Mouse (Mus musculus): ENCODE measurements around the gene Leo1.
A peak's percentile ranks its signal among the peaks of the same experiment; 100 is the strongest.
"Not testable (repeated sequence)": the region's sequence is repeated elsewhere in the genome, so short reads cannot be mapped to it uniquely, and the experiment has no call there.

Gene Leo1

GRCm38 (mm10) chr9:75477212-75477611 lies 35.9 kb downstream of the Leo1 start:
- no peak for DNase-seq

- no peak for DNase-seq
Measured at GRCm38 (mm10) chr9:75479106-75479725, 37.9 kb downstream of the Leo1 start.

- DNase-seq, result no peak
Measured at GRCm38 (mm10) chr9:75480536-75481075, 39.3 kb downstream of the Leo1 start.

- DNase-seq, result no peak
Measured at GRCm38 (mm10) chr9:75485231-75485630, 43.9 kb downstream of the Leo1 start.

- not testable (repeated sequence) for DNase-seq
Measured at GRCm38 (mm10) chr9:75488255-75488654, 46.9 kb downstream of the Leo1 start.

GRCm38 (mm10) chr9:75494407-75495005 lies 53.2 kb downstream of the Leo1 start:
- no peak for DNase-seq

GRCm38 (mm10) chr9:75495945-75496344 lies 54.6 kb downstream of the Leo1 start:
- DNase-seq, result no peak

- DNase-seq, result no peak
Measured at GRCm38 (mm10) chr9:75498571-75498970, 57.2 kb downstream of the Leo1 start.

- DNase-seq, result no peak
Measured at GRCm38 (mm10) chr9:75504311-75504710, 63.0 kb downstream of the Leo1 start.

- no peak for DNase-seq
Measured at GRCm38 (mm10) chr9:75511236-75511939, 70.1 kb downstream of the Leo1 start.

GRCm38 (mm10) chr9:75515464-75516113 lies 74.3 kb downstream of the Leo1 start:
- DNase-seq, result peak; percentile 59

All from lung, postnatal 10 days (tissue).